Mouse (Mus musculus) lung, embryonic 14.5 days (tissue): ENCODE measurements at regions not wholly inside any gene's neighbourhood (a gene's known extent, or its start where the extent isn't known, plus 50 kb on each side); places are given as distances from the start of the nearest gene placed in this dataset.

Experiments used
- ATAC-seq: fragments of 200-750 bp; cut with Nextera tagmentation; 2 replicates; pipeline ENCODE4 v1.8.0; 2017; ENCODE audit warnings: mild to moderate bottlenecking, moderate TSS enrichment, moderate library complexity; ENCODE audit not compliant: insufficient read depth
- DNase-seq: peaks from one replicate; pipeline ENCODE4 v3.0.0-alpha.2; 2015
- H3K27ac ChIP-seq: fragments of 300-500 bp; sonication (generic); 2 replicates; pipeline ENCODE4 v1.5.1; 2014; ENCODE audit warnings: low read depth, mild to moderate bottlenecking, moderate library complexity
- H3K27me3 ChIP-seq: fragments of 300-500 bp; sonication (generic); 2 replicates; pipeline ENCODE4 v1.6.1; 2014; ENCODE audit warnings: low read length, control low read depth; ENCODE audit not compliant: insufficient read depth
- H3K36me3 ChIP-seq: fragments of 300-500 bp; sonication (generic); 2 replicates; pipeline ENCODE4 v1.6.1; 2014; ENCODE audit warnings: control low read depth; ENCODE audit not compliant: insufficient read depth
- H3K4me1 ChIP-seq: fragments of 300-500 bp; sonication (generic); 2 replicates; pipeline ENCODE4 v1.6.1; 2014; ENCODE audit warnings: antibody characterized with exemption, control low read depth; ENCODE audit not compliant: insufficient read depth
- H3K4me2 ChIP-seq: fragments of 300-500 bp; sonication (generic); 2 replicates; pipeline ENCODE4 v1.6.1; 2014; ENCODE audit warnings: mild to moderate bottlenecking
- H3K4me3 ChIP-seq: fragments of 300-500 bp; sonication (generic); 2 replicates; pipeline ENCODE4 v1.5.1; 2014; ENCODE audit warnings: low read depth, low read length
- H3K9ac ChIP-seq: fragments of 300-500 bp; sonication (generic); 2 replicates; pipeline ENCODE4 v1.6.1; 2014
- H3K9me3 ChIP-seq: fragments of 300-500 bp; sonication (generic); 2 replicates; pipeline ENCODE4 v1.6.1; 2016; ENCODE audit warnings: low read depth, low read length, control low read depth
- CTCF ChIP-seq: IDR thresholded peaks from 2 replicates; pipeline ENCODE4 v1.5.1; 2016; ENCODE audit warnings: antibody characterized with exemption, low read depth
- WGBS: fragments of 180-500 bp; shearing (Covaris S2); extraction: QIAGEN DNeasy Blood & Tissue Kit; methylation state at CpG from one replicate; pipeline ENCODE4 v1.1.7; 2014; 5-methylcytosine and 5-hydroxymethylcytosine counted together

GRCm38 (mm10) chr19:26244067-26244466 is 360.8 kb upstream of the Smarca2 start:
- no peak overlapping the region for H3K4me3 ChIP-seq
- H3K9ac ChIP-seq, result no peak overlapping the region
- DNase-seq (no peak), ATAC-seq (no peak)
- WGBS, result 68% methylated on average over 6 of the region's 6 CpGs
- no peaks in the 10 kb centered on the region for H3K9me3 ChIP-seq
- no peaks in the 10 kb centered on the region for H3K27me3 ChIP-seq
- H3K27ac ChIP-seq, result no peak overlapping the region
- H3K36me3 ChIP-seq, result no peaks in the 10 kb centered on the region
- H3K4me1 ChIP-seq, result no peaks in the 10 kb centered on the region
- H3K4me2 ChIP-seq, result no peak overlapping the region
- no peak for TF ChIP-seq CTCF

DNA sequence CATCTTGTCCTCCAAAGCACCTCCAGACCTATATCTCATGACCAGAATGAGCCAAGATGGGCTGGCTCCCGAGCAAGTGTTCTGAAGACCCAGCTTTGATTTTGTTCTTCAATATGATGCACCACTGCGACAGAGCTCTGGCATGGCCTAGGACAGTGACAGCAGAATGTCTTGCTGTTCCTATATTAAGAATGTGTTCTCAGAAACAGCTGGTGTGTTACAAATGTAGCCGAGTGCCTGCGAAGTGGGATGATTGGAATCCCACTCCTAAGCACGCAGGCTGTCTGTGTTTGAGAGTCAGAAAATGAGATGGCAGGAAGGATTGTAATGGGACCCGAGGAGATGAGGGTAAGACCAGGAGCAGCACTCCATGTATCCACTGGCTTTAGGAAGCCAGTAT is 355.1 kb upstream of the Smarca2 start:
- WGBS, result 83% methylated on average over 6 of the region's 6 CpGs
- Histone ChIP-seq H3K27me3 (no peaks in the 10 kb centered on the region), H3K4me1 (no peaks in the 10 kb centered on the region), H3K4me2 (no peak overlapping the region), H3K36me3 (no peaks in the 10 kb centered on the region), H3K9me3 (no peaks in the 10 kb centered on the region), H3K27ac (no peak overlapping the region), H3K9ac (no peak overlapping the region), H3K4me3 (no peak overlapping the region)
- DNase-seq (no peak), ATAC-seq (no peak)
- TF ChIP-seq CTCF, result no peak

DNA sequence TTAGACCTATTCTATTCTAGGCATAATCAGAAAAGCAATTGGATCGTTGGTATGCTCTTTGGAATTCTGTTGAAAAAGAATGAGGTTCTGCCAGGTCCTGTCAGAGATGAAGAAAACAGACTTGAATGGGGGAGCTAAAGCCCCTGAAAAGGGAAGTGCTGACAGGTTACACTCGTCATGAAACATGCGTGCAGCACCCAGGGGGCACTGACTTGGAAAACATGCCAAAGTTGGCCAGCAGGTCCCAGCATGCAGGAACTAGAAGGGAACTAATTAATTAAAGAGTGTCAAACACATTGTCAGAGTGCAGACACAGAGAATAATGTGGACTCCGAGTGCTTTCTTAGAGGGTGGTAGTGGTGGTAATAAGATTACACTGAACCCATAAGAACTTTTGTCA is 346.2 kb upstream of the Smarca2 start:
- Histone ChIP-seq H3K27me3 (no peaks in the 10 kb centered on the region), H3K36me3 (no peaks in the 10 kb centered on the region), H3K27ac (no peak overlapping the region), H3K9ac (no peak overlapping the region), H3K9me3 (no peaks in the 10 kb centered on the region), H3K4me2 (no peak overlapping the region), H3K4me1 (no peaks in the 10 kb centered on the region), H3K4me3 (no peak overlapping the region)
- TF ChIP-seq CTCF, result no peak
- 39% methylated on average over 4 of the region's 4 CpGs for WGBS
- ATAC-seq (no peak), DNase-seq (no peak)

DNA sequence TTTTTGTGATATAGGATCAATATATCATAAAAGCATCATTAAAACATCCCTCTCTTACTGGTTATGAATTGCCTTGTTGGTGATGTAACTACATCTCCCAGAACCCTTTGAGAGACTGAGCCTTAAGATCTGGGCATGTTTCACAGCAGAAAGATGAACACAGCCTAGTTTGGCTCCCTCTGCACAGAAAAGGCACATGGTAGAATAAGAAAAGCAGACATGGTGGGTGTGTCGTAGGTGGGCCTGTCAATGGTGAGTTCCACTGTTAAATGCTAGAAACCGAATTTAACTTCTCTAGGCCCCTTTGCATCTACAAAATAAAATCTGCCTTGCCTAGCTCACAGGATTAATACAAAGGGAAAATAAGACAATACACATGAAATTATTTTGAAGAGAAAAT is 343.3 kb upstream of the Smarca2 start:
- no peaks in the 10 kb centered on the region for H3K36me3 ChIP-seq
- WGBS, result 82% methylated on average over 2 of the region's 2 CpGs
- no peak overlapping the region for H3K4me3 ChIP-seq
- H3K27me3 ChIP-seq, result no peaks in the 10 kb centered on the region
- no peak for TF ChIP-seq CTCF
- DNase-seq (no peak), ATAC-seq (no peak)
- H3K27ac ChIP-seq, result no peak overlapping the region
- no peaks in the 10 kb centered on the region for H3K4me1 ChIP-seq
- H3K9me3 ChIP-seq, result no peaks in the 10 kb centered on the region
- no peak overlapping the region for H3K4me2 ChIP-seq
- no peak overlapping the region for H3K9ac ChIP-seq

GRCm38 (mm10) chr19:26296360-26296759 is 308.5 kb upstream of the Smarca2 start:
- 79% methylated on average over 6 of the region's 6 CpGs for WGBS
- ATAC-seq (no peak), DNase-seq (no peak)

GRCm38 (mm10) chr19:26308477-26309135 is 296.2 kb upstream of the Smarca2 start:
- no peak for ATAC-seq
- H3K4me2 ChIP-seq, result no peak overlapping the region
- H3K27ac ChIP-seq, result no peak overlapping the region
- no peaks in the 10 kb centered on the region for H3K27me3 ChIP-seq
- H3K4me1 ChIP-seq, result no peaks in the 10 kb centered on the region
- no peaks in the 10 kb centered on the region for H3K36me3 ChIP-seq
- WGBS, result 71% methylated on average over 1 of the region's 1 CpGs
- DNase-seq, result peak; percentile 2
- no peak overlapping the region for H3K4me3 ChIP-seq
- H3K9ac ChIP-seq, result no peak overlapping the region
- H3K9me3 ChIP-seq, result no peaks in the 10 kb centered on the region
- no peak for TF ChIP-seq CTCF

More at GRCm38 (mm10) chr19:26296360-26296759, 308.5 kb upstream of the Smarca2 start:
- Histone ChIP-seq H3K9me3 (no peaks in the 10 kb centered on the region), H3K27ac (no peak overlapping the region), H3K9ac (no peak overlapping the region), H3K4me2 (no peak overlapping the region), H3K27me3 (no peaks in the 10 kb centered on the region), H3K36me3 (no peaks in the 10 kb centered on the region), H3K4me3 (no peak overlapping the region), H3K4me1 (no peaks in the 10 kb centered on the region)
- TF ChIP-seq CTCF, result no peak

DNA sequence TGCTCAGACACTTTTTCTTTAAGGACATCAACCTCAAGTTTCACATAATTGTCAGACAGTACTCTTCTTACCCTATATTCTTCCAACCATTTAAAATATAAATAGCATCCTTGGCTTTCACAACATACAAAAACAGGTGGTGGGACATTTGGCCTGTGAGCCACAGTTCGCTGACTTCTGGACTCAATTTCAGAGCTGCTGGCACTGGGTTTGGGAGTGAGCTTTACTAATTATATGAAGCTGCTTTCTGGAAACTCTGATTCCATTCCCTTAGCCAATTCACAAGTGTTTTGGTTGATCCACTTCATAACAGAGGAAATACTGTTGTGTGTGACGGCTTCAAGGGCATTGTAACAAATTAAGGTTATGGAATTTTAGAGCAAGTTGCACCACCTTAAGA is 285.9 kb upstream of the Smarca2 start:
- H3K4me1 ChIP-seq, result no peaks in the 10 kb centered on the region
- no peak for ATAC-seq
- no peaks in the 10 kb centered on the region for H3K27me3 ChIP-seq
- DNase-seq, result no peak
- H3K9ac ChIP-seq, result no peak overlapping the region
- 79% methylated on average over 2 of the region's 2 CpGs for WGBS
- no peak overlapping the region for H3K4me3 ChIP-seq
- no peak for TF ChIP-seq CTCF
- no peak overlapping the region for H3K27ac ChIP-seq
- H3K36me3 ChIP-seq, result no peaks in the 10 kb centered on the region
- H3K9me3 ChIP-seq, result no peaks in the 10 kb centered on the region
- H3K4me2 ChIP-seq, result no peak overlapping the region

DNA sequence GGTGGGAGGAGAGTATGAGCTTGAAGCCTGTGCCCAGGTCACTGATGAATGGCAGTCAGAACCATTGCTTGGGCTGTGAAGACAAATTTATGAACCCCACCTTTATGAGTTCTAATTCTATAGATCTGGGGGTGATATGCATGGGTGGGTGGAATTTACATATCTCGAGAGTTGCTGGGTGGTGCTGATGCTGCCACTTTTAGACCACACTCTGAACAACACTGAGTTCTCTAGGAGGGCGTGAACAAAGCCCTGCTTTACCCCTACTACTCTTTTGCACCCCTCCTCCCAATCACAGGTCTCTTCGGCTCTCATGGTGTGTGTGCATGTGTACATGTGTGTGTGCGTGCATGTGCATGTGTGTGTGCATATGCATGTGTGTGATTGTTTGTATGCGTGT is 281.2 kb upstream of the Smarca2 start:
- H3K4me1 ChIP-seq, result no peaks in the 10 kb centered on the region
- WGBS, result 79% methylated on average over 5 of the region's 5 CpGs
- H3K4me2 ChIP-seq, result no peak overlapping the region
- no peaks in the 10 kb centered on the region for H3K36me3 ChIP-seq
- H3K9ac ChIP-seq, result no peak overlapping the region
- TF ChIP-seq CTCF, result no peak
- ATAC-seq (no peak), DNase-seq (no peak)
- H3K9me3 ChIP-seq, result no peaks in the 10 kb centered on the region
- H3K27me3 ChIP-seq, result no peaks in the 10 kb centered on the region
- H3K4me3 ChIP-seq, result no peak overlapping the region
- no peak overlapping the region for H3K27ac ChIP-seq
